Mouse (Mus musculus): Measurements from ENCODE around the gene Gpatch2l. TPM values are rescaled to one million over a fixed set of nuclear protein-coding genes. Genes with fewer than 3 reads are reported as not detected.

Gpatch2l gene
- polyA plus RNA-seq (2014; fragmentation: Nextera tagmentation; extraction: Ambion mirVana) = 12.7 and 14.5 TPM in 2 replicates

GRCm38 (mm10) chr12:86241604-86242536, at the start of gene Gpatch2l:
Gpatch2l (plus strand) TSS chr12:86241858.
- DNase-seq (ENCODE audit: low spot score) = peak; percentile 94
- peak; percentile 100 for ATAC-seq (replicated peaks; ENCODE audit: low FRiP score)
- under 1% methylated on average over 58 of the region's 58 CpGs for WGBS

GRCm38 (mm10) chr12:86192036-86192449, 49.6 kb upstream of the Gpatch2l start:
- Histone ChIP-seq H3K9me3 (ENCODE audit: control insufficient read depth, low read length) (no peaks in the 10 kb centered on the region), H3K4me3 (ENCODE audit: low read depth, low read length) (no peak overlapping the region), H3K4me1 (replicated peaks; ENCODE audit: control insufficient read depth, insufficient read depth, low read length) (no peaks in the 10 kb centered on the region), H3K36me3 (ENCODE audit: control insufficient read depth, insufficient read depth, low read length) (no peaks in the 10 kb centered on the region), H3K27ac (ENCODE audit: low read depth, low read length) (no peak overlapping the region), H3K9ac (ENCODE audit: low read depth, low read length) (no peak overlapping the region), H3K4me2 (no peak overlapping the region), H3K27me3 (replicated peaks; ENCODE audit: control insufficient read depth, insufficient read depth, low read length) (peaks cover 2% of the 10 kb centered on the region; the same call in 1 of the 2 replicates)
- ATAC-seq (replicated peaks; ENCODE audit: low FRiP score) = no peak
- no peak for DNase-seq (ENCODE audit: low spot score)
- 57% methylated on average over 15 of the region's 15 CpGs for WGBS

More at GRCm38 (mm10) chr12:86241604-86242536, at the start of gene Gpatch2l:
- peak within 1 kb of the TSS; percentile 80 for H3K4me3 ChIP-seq (ENCODE audit: low read depth, low read length)
- no peaks in the 10 kb centered on the region for H3K9me3 ChIP-seq (ENCODE audit: control insufficient read depth, low read length)
- H3K9ac ChIP-seq (ENCODE audit: low read depth, low read length) = peak within 1 kb of the TSS; percentile 83
- H3K27me3 ChIP-seq (replicated peaks; ENCODE audit: control insufficient read depth, insufficient read depth, low read length) = no peaks in the 10 kb centered on the region
- peaks cover 13% of the 10 kb centered on the region for H3K4me1 ChIP-seq (replicated peaks; ENCODE audit: control insufficient read depth, insufficient read depth, low read length)
- H3K27ac ChIP-seq (ENCODE audit: low read depth, low read length) = peak within 1 kb of the TSS; percentile 63
- H3K36me3 ChIP-seq (ENCODE audit: control insufficient read depth, insufficient read depth, low read length) = 0 out of 2 replicates have a peak, but pooled peaks cover 6% of the 10 kb centered on the region
- H3K4me2 ChIP-seq = peak within 1 kb of the TSS; percentile 71

GRCm38 (mm10) chr12:86196944-86197343, 44.7 kb upstream of the Gpatch2l start:
- Histone ChIP-seq H3K9me3 (ENCODE audit: control insufficient read depth, low read length) (no peaks in the 10 kb centered on the region), H3K27ac (ENCODE audit: low read depth, low read length) (no peak overlapping the region), H3K36me3 (ENCODE audit: control insufficient read depth, insufficient read depth, low read length) (no peaks in the 10 kb centered on the region), H3K4me3 (ENCODE audit: low read depth, low read length) (no peak overlapping the region), H3K4me1 (replicated peaks; ENCODE audit: control insufficient read depth, insufficient read depth, low read length) (no peaks in the 10 kb centered on the region), H3K9ac (ENCODE audit: low read depth, low read length) (no peak overlapping the region), H3K27me3 (replicated peaks; ENCODE audit: control insufficient read depth, insufficient read depth, low read length) (peaks cover 2% of the 10 kb centered on the region; the same call in 1 of the 2 replicates), H3K4me2 (no peak overlapping the region)
- WGBS = 84% methylated on average over 7 of the region's 7 CpGs
- ATAC-seq (replicated peaks; ENCODE audit: low FRiP score) (peak; percentile 78), DNase-seq (ENCODE audit: low spot score) (no peak)

- Histone ChIP-seq H3K4me3 (ENCODE audit: low read depth, low read length) (no peak overlapping the region), H3K9ac (ENCODE audit: low read depth, low read length) (no peak overlapping the region), H3K36me3 (ENCODE audit: control insufficient read depth, insufficient read depth, low read length) (no peaks in the 10 kb centered on the region), H3K9me3 (ENCODE audit: control insufficient read depth, low read length) (no peaks in the 10 kb centered on the region), H3K27ac (ENCODE audit: low read depth, low read length) (no peak overlapping the region), H3K27me3 (replicated peaks; ENCODE audit: control insufficient read depth, insufficient read depth, low read length) (no peaks in the 10 kb centered on the region; the same call in 1 of the 2 replicates), H3K4me2 (no peak overlapping the region), H3K4me1 (replicated peaks; ENCODE audit: control insufficient read depth, insufficient read depth, low read length) (no peaks in the 10 kb centered on the region)
- DNase-seq (ENCODE audit: low spot score) = no peak
- 42% methylated on average over 8 of the region's 8 CpGs for WGBS
- no peak for ATAC-seq (replicated peaks; ENCODE audit: low FRiP score)
Measured at GRCm38 (mm10) chr12:86203443-86204057, 38.1 kb upstream of the Gpatch2l start.

- WGBS = 3% methylated on average over 19 of the region's 19 CpGs
- Histone ChIP-seq H3K4me2 (peak overlapping the region; percentile 29; the same call in 1 of the 2 replicates), H3K4me3 (ENCODE audit: low read depth, low read length) (no peak overlapping the region), H3K9ac (ENCODE audit: low read depth, low read length) (no peak overlapping the region), H3K27me3 (replicated peaks; ENCODE audit: control insufficient read depth, insufficient read depth, low read length) (peaks cover 63% of the 10 kb centered on the region), H3K4me1 (replicated peaks; ENCODE audit: control insufficient read depth, insufficient read depth, low read length) (no peaks in the 10 kb centered on the region), H3K9me3 (ENCODE audit: control insufficient read depth, low read length) (no peaks in the 10 kb centered on the region), H3K36me3 (ENCODE audit: control insufficient read depth, insufficient read depth, low read length) (no peaks in the 10 kb centered on the region), H3K27ac (ENCODE audit: low read depth, low read length) (no peak overlapping the region)
- no peak for ATAC-seq (replicated peaks; ENCODE audit: low FRiP score)
- DNase-seq (ENCODE audit: low spot score) = no peak
Measured at GRCm38 (mm10) chr12:86211099-86211520, 30.5 kb upstream of the Gpatch2l start.

GRCm38 (mm10) chr12:86212693-86213470, 28.8 kb upstream of the Gpatch2l start:
- peaks cover 8% of the 10 kb centered on the region for H3K4me1 ChIP-seq (replicated peaks; ENCODE audit: control insufficient read depth, insufficient read depth, low read length)
- DNase-seq (ENCODE audit: low spot score) = peak; percentile 70
- H3K9me3 ChIP-seq (ENCODE audit: control insufficient read depth, low read length) = no peaks in the 10 kb centered on the region
- H3K9ac ChIP-seq (ENCODE audit: low read depth, low read length) = no peak overlapping the region
- ATAC-seq (replicated peaks; ENCODE audit: low FRiP score) = no peak
- H3K36me3 ChIP-seq (ENCODE audit: control insufficient read depth, insufficient read depth, low read length) = no peaks in the 10 kb centered on the region
- WGBS = 39% methylated on average over 15 of the region's 15 CpGs
- no peak overlapping the region for H3K4me3 ChIP-seq (ENCODE audit: low read depth, low read length)
- H3K27ac ChIP-seq (ENCODE audit: low read depth, low read length) = no peak overlapping the region
- H3K27me3 ChIP-seq (replicated peaks; ENCODE audit: control insufficient read depth, insufficient read depth, low read length) = peaks cover 76% of the 10 kb centered on the region
- H3K4me2 ChIP-seq = no peak overlapping the region

- no peak overlapping the region for H3K27ac ChIP-seq (ENCODE audit: low read depth, low read length)
- H3K9me3 ChIP-seq (ENCODE audit: control insufficient read depth, low read length) = no peaks in the 10 kb centered on the region
- 12% methylated on average over 24 of the region's 24 CpGs for WGBS
- H3K9ac ChIP-seq (ENCODE audit: low read depth, low read length) = no peak overlapping the region
- DNase-seq (ENCODE audit: low spot score) (no peak), ATAC-seq (replicated peaks; ENCODE audit: low FRiP score) (no peak)
- no peak overlapping the region for H3K4me3 ChIP-seq (ENCODE audit: low read depth, low read length)
- no peaks in the 10 kb centered on the region for H3K36me3 ChIP-seq (ENCODE audit: control insufficient read depth, insufficient read depth, low read length)
- no peak overlapping the region for H3K4me2 ChIP-seq
- H3K27me3 ChIP-seq (replicated peaks; ENCODE audit: control insufficient read depth, insufficient read depth, low read length) = peaks cover 76% of the 10 kb centered on the region
- peaks cover 8% of the 10 kb centered on the region for H3K4me1 ChIP-seq (replicated peaks; ENCODE audit: control insufficient read depth, insufficient read depth, low read length)
Measured at GRCm38 (mm10) chr12:86214201-86214600, 27.5 kb upstream of the Gpatch2l start.

Data from liver, embryonic 11.5 days (tissue).